Mouse (Mus musculus) megakaryocyte-erythroid progenitor cell, adult 5-6 weeks (primary cell): Measurements from ENCODE around the gene C8a. TPM values are rescaled to one million over a fixed set of nuclear protein-coding genes. Genes with fewer than 3 reads are reported as not detected.

Experiments used
- ATAC-seq: replicated peaks from 2 replicates; pipeline ENCODE4 v1.8.0; 2016; ENCODE audit warnings: mild to moderate bottlenecking, inconsistent platforms; ENCODE audit not compliant: severe bottlenecking, poor library complexity, low FRiP score, low TSS enrichment
- total RNA-seq, 2 experiments: library from RNA; stranded (forward) in 1 of 2; stranded (reverse) in 1 of 2; fragments of 200-1000, 215-1000 nt in 1 of 2; fragments of >200 nt in 1 of 2; fragmentation: Nextera tagmentation in 1 of 2; gene quantifications; 2 replicates each; pipeline ENCODE4 v1.2.3; 2014 to 2017

C8a gene
- total RNA-seq, 2 experiments from 2014 or later = not detected

DNA sequence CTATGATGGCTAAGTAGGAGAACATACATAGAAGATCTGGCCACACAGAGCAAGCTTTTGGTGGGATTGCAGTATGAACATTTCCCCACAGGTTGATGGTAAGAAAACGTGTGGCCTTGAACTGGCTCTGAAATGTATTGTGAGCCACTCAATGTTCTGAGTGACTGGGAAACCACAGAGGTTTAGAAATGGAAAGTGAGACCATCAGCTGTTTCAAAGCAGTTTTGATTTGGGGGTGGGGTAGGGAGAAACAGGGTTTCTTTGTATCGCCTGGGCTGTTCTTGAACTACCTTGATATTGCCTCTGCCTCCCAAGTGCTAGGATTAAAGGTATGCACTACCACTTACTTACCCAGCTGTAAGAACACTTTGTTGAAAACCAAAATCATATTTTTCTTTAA is 21.0 kb downstream of the C8a start:
- ATAC-seq = no peak

DNA sequence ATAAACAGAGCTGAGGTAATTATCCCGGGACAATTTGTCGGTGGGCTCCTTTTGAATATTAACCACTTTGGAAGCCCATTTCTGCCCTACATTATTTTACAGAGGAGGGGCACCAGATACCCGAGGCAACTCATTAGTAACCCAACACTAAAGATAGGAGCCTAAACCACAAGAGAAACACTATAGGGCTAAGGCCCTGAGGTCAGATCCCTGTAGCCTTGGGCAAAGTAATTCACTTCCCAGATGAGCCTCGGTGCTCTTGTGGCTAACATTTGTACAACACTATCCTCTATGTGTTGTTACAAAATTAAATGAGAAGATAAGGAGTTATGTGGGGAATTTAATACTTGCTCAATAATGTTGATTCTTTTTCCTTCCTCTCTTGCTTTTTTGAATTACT is 32.7 kb downstream of the C8a start:
- no peak for ATAC-seq

DNA sequence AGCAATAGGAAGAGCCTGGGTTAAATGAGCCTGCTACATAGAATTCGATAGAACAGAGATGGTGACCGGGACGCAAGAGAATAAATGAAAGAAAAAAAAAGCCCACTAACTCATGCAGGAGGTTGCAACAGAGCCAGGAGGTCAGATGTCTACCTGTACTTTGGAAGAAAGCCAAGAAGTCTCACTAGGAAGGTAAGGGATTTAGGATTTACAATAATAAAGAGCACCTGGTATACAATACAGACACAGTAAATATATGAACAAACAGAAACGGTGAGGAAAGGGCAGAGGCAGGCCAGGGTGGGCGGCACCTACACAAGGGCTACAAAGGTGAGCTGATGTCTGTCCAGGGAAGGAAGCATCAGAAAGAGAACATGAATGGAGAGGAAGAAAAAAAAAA is 34.0 kb downstream of the C8a start:
- ATAC-seq = no peak

DNA sequence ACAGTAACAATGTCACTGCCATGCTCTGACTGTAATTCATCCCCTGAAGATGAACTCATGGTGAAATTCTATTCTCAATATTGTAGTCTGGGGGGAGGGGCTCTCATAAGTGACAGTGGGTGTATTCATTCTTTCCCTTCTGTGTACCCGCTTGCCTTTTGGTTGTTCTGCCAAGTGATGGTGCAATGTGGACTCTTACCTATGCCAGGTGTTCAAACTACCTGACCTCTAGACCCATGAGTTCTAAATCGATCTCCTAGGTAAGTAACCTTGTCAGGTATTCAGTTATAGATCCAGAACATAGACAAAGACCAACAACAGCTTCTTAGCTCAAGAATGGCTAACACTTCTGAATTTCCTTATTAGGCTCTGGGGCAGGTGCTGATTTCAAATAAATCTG is 37.9 kb downstream of the C8a start:
- no peak for ATAC-seq

DNA sequence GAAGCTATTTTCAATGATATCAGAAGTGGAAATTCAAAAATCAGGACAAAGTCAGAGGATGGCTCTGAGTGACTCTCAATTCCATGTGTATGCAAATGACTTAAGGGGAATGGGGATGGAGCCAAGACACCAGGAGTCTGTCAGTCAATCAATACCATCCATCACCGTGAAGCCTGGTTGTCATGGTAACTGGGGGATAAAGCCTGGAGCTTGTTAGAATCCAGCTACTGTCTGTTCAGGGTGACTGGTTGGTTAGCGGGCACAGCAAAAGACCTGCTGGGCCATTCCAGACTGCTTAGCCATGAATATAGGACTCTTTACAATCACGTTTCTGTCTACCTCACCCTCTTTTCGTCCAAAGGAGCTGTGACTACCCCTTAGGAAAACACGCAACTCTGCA is 41.1 kb downstream of the C8a start:
- no peak for ATAC-seq

DNA sequence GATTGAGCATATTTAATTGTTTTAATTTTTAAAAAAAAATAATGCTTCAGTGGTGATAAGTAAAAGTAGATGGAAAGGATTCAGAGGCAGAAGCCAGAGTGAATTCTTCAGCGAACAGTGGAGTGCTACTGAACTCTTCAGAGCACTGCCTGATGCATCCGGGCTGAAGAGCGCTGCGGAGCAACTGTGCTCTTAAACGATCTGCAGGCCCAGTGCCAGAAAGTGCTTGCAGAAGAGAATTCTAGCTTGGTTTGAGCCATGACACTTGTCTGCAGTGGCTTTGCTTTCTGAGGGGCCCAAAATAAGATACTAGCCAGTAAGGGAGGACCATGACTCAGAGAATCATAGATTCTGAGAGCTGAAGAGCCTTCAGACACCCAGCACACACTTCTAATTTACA is 47.3 kb downstream of the C8a start:
- ATAC-seq = no peak

DNA sequence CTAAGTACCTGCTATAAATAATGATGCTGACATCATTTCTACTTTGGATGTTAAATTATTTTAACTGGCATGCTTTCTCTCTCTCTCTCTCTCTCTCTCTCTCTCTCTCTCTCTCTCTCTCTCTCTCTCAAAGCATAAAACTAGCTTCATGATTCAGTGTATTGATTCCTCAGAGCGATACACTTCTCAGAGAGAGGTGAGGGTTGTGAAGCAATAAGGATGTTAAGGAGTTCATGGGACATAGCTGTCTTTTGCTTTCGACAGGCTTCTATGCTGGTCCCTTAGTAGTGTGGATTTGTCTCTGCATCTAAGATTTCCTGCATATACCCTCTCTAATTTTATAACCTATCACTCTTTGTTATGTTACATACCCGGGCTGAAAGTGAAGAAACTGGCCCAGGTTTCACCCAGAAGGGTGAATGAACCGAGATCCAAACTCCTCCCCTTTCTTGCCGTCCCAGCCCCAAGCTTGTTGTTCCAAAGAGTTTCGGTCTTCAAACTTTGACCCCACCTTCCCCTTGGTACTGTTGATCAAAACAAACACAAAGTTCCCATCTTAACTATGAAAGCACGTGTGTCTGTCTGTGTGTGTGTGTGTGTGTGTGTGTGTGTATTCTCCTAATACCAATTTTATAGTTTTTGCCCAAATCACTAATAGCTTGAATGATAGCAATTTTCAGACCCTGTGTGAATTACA is 51.7 kb downstream of the C8a start:
- no peak for ATAC-seq

DNA sequence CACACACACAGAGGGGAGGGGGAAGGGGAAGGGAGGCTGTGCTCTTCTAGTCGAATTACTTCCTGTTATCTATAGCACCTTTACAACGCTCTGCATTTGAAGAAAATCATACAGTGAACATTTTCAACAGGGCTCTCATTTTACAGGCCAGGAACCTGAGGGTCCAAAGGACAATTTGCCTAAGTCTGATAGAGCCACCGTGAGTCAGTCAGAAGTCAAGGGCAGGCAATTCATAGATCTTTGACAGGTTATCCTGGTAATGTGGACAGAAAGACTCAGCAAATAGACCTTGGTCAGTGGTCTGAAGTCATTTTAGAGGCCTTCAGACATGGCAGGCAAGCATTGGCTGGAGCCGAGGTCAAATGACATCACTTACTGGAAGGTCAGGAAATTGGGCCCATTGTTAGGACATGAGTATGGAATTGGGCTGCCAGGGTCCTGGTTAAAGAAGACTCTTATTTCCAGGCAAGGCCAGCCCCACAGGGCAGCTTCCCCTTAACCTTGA is 52.5 kb downstream of the C8a start:
- ATAC-seq = no peak

DNA sequence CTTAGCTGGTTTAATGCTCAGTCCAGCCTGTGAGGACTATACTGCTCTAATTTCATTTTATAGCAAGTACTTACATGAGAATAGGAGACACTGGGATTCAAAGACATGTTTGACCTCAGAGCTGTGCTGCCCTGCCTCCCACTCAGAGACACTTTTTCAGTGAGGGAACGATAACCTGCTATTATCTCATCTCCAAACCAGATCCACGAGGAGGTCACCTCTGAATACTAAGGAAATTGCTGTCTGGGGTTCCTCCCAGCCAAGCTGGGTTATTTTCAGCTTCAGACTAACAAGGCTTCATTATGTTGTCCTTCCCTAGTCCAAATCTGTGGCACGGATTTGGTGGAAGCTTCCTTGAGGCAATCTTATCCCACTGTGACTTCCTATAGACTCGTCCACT is 56.3 kb downstream of the C8a start:
- ATAC-seq = no peak

DNA sequence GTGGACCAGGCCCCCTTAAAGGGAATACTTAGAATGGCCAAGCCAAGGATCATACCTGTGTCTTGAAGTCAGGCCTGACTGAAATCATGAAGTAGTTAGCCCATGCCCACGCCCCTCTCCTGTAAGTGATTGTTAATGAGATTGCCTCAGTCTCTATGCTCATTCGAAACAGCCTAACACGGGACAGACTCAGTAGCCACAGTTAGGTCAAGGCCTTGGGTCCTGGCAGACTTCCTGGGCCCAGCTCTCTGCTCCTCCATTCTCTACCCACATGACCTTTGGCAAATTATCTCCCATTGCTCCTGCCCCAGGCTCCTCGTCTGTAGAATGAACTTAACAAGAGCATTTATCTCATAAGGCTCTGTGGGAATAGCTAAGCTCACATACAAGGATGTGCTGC is 57.2 kb downstream of the C8a start:
- no peak for ATAC-seq

DNA sequence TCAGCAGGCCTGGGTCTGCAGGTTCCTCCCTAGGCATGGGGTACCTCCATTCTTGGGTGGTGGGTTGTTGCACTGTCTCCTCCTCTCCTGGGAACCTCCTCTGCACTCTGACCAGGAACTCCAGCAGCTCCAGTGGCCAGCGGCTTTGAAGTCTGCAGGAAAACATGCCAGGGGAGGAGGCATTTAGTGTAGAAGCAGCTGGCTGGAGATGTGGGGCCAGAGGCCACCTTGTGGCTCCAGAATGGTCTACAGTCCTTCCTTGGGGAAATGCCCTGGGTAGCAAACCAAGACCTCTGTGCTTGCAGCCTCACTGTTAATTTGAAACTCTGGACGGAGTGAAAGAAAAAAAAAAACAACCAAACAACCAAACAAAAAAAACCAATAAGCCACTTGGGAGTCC is 58.7 kb downstream of the C8a start:
- no peak for ATAC-seq

DNA sequence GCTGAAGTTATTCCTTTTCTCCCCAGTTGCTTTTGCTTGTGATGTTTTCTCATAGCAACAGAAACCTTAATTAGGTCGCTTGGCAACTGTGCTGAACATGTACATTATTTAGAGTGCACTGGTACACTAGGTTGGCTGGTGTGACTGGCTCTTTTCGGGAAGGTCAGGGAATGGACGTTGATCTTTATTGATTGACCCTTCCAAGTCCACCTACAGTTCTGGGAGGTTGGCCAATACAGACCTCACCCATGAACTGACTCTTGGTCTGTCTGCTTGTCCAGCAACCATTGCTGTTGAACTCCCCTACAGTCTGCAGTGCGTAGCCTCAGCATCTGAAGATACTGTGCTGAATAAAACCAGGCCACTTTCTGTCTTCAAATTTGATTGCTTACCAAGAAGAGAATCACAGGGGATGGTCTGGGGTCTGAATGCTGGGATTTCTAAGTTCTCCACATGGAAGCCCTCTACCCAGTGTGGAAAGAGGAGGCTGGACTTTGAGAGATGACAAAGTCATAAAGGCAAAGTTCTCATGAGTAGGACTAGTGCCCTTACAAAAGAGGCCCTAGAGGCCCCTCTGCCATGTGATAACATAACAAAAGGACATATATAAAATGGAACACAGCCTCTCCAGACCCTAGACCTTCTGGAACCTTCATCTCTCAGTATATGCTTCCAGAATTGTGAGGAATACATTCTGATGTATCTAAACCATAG is 59.5 kb downstream of the C8a start:
- ATAC-seq = no peak

DNA sequence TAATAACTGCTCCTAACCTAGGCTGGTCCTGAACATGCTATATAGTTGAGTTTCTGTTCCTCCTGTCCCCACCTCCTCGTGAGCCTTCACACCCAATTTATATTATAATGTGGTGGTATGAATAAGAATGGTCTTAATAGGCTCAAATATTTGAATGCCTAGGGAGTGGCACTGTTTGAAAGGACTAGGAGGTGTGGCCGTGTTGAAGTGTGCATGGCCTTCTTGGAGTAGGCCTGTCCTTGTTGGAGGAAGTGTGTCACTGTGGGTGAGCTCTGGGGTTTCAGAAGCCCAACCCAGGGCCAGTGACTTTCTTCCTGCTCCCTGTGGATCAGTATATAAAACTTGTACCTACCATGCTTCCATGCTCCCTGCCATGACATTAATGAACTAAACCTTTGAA is 62.6 kb downstream of the C8a start:
- no peak for ATAC-seq

DNA sequence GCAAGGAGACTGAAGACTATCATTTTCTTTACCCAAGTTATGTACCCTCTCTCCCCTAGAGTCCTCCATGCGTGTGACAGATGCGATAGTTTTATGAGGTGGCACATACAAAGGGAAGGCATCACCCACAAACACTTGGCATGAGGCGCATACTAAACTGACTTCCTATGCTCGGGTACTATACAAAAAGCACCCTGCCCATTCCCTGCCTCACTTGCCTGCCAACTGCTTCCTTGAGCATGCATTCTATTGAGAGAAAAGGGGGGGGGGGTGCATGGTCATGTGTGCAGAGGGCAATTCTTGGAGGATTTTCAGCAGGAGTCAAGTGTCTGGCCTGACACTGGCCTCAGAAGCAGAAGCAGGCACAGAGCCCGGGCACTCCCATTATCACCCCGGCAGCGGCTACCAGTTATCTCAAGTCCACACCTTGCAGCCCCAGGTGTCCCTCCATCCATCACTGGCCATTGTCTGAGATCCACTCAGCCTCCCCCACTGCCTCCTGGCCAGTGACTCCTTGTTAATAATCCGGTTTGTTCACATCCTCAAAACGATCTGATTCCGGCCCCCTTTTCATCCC is 65.4 kb downstream of the C8a start:
- ATAC-seq = no peak

DNA sequence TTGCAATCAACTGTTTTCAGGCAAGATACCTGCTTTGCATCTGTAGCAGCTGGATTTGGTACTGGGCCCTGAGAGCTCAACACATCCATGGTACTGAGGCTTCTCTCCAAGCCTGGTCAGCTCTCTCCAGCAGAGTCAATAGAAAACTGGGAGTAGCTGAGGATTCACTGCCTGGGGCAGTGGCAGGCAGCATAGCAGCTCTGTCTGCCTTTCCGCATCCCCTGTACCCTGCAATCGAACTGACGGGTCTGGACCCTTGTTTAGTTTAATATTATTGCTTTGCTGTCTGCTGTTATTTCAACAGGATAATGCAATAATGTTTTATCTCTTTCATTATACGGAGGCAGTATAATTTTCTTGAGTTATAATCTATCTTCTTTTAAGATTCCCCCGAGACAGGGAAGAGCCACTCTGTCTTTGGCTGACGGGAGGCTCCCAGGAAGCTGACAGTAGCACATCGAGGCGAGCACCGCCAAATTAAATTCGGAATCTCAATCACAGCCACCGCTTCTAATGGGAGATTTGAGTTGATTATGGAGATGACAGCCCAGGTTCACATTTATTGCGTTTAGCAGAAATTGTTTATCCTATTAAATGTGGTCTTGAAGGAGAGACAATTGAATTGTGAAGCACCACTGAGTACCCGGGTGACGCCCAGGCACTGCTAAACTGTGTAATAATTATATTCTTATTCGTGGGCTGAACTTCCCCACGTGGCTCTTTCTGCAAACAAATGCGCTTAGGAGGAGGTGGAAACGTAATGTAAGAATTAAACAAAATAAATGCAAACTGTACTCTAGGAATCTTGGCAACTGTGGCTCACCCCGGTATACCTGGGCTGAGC is 70.6 kb downstream of the C8a start:
- no peak for ATAC-seq

DNA sequence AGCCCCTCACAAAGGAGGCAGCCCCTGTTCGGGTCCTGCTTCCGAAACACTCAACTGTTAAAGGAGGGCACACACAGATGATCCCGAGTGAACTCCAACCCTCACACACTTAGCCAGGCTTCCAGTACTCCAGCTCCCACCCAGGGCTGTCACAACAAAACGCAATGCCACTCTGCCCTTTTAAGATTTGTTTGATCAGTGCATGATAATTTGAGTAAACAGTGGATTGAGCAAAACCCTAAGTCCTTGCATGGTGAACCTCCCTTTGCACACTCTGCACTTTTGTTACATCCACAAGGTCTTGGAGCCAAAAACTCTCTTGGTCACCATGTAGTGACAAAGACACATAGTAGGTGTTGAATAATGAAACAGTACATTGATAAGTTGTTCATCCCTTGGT is 72.1 kb downstream of the C8a start:
- no peak for ATAC-seq

DNA sequence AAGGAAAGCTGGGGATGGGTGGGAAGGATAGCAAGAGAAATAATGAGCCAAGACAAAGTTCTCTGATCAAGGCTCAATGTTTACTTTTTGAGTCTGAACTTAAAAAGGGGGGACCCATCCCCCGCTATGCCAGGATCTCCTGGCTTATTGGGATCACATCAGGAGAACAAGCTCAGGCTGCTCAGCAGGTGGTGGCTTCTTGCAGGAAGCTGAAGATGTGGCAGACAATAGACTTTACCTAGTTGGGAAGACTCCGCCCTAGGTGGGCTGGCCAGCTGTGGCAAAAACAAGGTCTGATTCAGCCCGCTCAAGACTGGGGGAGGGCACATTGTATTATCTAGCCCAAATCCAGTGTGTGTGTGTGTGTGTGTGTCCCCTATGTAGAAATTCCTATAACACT is 74.6 kb downstream of the C8a start:
- no peak for ATAC-seq

DNA sequence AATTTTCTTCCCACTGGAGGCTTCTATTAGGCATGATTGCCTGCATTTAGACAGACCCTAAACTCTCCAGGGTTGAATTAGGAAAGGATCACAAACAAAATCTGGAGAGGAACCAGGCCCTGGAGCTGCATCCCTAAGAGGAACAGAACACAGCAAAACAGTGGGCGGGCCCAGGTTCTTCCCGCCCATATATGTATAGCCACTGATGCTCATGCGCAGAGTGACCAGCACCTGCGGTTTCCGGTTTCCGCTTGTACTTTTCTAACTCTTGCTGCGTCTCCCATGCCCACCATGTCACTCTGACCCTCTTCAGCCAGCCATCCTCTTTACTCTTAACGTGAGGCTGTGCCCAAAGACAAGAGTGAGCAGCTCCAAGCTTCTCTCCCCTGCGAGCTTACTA is 77.2 kb downstream of the C8a start:
- ATAC-seq = no peak

DNA sequence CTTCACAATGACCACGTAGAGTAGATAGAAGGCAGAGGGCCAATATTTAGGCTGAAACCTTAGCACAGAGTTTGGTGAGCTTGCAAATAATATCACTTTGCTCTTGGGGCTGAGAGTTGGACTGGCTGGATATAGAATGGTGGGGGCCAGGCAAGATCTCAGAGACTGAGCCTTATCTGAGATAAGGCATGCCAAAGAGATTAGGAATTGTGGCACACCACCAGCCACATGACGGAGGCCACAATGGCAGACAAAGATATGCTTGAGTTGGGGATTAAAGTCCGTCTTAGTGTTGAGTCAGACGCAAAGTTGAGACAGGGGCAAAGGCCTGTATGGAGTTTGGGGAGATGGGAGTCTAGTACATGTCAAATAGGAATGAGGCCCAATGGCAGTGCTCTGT is 84.1 kb downstream of the C8a start:
- no peak for ATAC-seq

DNA sequence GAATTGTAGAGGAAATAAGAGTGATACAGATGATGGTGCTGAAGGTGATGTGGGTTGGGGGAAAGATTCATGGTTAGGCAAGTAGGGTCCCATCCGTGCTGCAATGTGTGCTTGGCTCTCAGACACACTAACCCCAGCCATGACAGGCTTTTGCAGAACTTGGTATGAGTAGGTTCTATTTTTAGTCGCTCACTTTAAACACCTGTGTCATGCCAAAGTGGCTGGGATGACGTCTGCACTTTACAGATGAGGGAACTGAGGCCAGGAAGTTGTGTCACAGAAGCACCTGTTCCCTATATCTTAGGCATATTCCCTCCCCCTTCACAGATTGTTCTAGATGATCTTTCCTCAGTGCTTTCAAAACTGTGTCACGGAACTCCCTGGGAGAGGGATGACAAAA is 93.9 kb downstream of the C8a start:
- ATAC-seq = no peak
